Mouse (Mus musculus) frontal cortex, adult (tissue): ENCODE data around the gene Gabbr2.

Experiments used
- ATAC-seq: cut with Nextera tagmentation; 2 replicates; pipeline ENCODE4 v1.9.2; 2017; ENCODE audit warnings: mild to moderate bottlenecking, moderate library complexity, mixed read lengths; ENCODE audit not compliant: low TSS enrichment

The Gabbr2 gene

DNA sequence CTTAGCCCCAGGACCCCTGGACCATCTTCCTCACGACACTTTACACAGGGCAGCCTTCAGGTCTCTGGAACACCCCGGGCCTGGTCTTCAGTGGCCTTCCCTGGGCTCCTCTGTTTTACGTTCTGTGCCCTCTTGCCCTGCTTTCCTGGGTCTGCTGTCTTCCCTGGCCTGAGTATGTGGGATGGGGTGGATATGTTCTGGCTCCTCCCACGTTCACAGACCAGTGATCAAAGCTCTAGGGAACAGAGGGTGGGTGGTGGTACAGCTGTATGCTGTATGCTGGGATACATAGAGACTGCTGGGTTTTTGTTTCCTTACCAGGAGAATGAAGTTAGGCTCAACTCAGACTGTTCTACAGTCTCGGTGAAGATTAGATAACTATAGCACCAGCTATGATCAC, 274.5 kb downstream of the Gabbr2 start:
- peak; percentile 42 for ATAC-seq

DNA sequence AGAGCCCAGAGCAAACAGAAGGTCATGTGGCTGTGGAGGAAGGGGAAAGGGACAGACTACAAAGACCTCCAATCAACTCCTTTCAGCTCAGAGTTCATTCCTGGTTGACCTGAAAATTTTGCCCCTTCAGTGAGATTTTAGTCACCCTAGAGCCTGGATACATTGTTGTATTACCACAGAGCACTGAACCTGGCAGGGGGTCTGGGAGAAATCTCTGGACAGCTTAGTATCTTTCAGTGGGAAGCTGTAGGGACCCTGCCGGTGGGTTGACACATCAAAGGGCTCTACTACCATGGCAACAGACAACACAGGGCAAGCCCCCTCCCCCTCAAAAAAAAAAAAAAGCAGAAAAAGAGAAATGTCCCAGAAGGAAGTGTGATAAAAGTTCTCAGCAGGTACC, 275.3 kb downstream of the Gabbr2 start:
- no peak for ATAC-seq

DNA sequence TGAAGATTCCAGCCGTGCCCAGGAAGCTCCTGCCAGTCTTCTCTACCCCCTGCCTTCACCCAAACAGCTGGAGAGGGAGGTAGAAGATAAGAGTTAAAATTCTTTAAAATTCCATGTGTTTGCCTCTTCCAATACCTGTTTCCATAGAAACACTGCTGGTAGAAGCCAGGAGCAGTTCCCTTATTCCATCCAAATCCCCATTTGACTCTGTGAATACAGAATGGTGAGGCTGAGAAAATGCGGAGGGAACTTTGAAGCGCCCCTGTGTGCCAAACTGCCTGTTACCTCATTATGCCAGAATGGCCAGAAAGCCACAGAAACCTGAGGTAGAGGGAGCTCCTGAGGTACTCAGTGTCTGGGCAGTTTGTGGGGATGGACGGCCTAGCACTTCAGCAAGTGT, 281.1 kb downstream of the Gabbr2 start:
- peak; percentile 54 for ATAC-seq

- ATAC-seq = no peak
Measured at GRCm38 (mm10) chr4:46710018-46710417, 281.7 kb downstream of the Gabbr2 start.

GRCm38 (mm10) chr4:46709492-46709891, 282.2 kb downstream of the Gabbr2 start:
- ATAC-seq = no peak

DNA sequence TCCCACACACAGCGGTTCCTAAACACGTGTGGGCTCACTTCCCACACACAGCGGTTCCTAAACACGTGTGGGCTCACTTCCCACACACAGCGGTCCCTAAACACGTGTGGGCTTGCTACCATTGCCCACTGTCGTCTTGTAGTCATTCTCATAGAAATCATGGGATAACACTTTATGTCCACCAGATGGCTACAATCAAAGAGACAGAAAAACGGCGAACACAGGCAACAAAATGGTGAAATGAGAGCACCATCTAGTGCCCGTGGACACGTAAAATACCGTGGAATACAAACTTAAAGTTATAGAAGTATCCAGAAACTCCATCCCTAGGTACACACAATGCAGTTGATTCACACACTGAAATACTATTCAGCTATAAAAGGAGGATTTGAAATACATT, 285.9 kb downstream of the Gabbr2 start:
- ATAC-seq = peak; percentile 39; the same call in 1 of the 2 replicates

- ATAC-seq = no peak
Measured at GRCm38 (mm10) chr4:46703146-46703545, 288.5 kb downstream of the Gabbr2 start.

GRCm38 (mm10) chr4:46700223-46700651, 291.4 kb downstream of the Gabbr2 start:
- no peak for ATAC-seq

- no peak for ATAC-seq
Measured at GRCm38 (mm10) chr4:46696467-46696866, 295.2 kb downstream of the Gabbr2 start.

DNA sequence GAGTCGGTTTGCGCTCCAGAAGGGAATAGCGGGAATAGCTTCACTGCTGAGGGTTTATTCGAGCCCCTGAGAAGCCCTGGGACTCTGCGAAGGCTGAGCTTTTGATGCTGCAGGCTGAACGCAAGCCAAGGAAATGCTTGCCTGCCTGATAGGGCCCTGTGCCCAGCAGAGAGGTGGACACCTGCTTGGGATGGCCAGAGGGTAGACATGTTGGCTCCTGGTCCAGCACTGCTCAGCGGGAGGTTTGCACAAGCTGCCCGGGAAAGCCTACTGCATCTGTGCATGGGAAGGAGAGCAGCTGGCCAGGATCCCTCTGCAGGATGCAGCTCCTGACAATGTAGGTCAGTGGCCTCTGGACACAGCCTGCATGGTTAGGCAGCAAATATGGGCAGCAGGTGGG, 301.1 kb downstream of the Gabbr2 start:
- peak; percentile 33 for ATAC-seq

DNA sequence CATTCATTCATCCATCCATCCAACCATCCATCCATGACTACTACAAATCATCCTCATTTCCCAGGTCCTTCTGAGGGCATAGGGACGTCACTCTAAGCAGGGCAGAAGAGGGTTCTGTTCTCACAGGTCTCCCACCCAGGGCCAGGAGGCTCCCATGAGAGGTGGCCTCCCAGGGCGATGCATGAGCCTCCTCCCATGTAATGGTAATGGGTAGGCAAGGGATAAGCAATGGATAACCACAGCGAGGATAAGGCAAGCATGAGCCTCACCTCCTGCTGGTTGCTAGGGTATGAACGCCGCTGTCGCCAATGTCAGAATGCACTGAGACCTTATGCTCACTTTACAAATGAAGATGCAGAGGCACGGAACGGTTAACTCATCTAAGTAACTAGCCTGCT, 301.7 kb downstream of the Gabbr2 start:
- ATAC-seq = peak; percentile 7; the same call in 1 of the 2 replicates

DNA sequence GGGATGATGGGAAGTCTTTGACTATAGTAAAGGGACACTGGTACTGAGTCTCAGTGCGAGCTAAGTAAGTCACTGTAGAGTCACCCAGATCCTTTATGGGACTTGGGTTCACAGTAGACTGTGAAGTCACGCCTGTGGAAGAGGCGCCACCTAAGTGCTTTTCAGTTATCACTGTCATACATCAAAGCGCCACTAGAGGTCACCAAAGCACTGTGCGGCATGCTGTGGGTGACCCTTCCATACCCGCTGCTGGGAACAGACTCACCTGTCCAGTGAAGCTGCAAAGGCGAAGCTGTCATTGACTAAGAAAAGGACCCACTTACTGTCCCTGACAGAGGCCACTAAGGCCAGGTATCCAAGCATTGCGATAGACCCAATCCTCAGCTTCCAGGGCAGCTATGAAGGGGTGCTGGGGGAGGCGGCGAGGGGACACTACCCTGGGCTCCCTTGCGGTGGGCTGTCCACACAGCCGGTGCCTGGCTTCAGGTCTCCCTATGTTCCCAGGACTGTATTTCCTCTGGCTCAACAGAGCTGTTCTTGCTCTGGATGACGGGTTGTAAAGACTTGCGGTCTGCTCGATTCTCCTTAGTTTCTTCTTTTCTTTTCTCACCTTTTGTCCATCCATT, 302.2 kb downstream of the Gabbr2 start:
- ATAC-seq = peak; percentile 68

GRCm38 (mm10) chr4:46688213-46688832, 303.4 kb downstream of the Gabbr2 start:
- ATAC-seq = no peak

DNA sequence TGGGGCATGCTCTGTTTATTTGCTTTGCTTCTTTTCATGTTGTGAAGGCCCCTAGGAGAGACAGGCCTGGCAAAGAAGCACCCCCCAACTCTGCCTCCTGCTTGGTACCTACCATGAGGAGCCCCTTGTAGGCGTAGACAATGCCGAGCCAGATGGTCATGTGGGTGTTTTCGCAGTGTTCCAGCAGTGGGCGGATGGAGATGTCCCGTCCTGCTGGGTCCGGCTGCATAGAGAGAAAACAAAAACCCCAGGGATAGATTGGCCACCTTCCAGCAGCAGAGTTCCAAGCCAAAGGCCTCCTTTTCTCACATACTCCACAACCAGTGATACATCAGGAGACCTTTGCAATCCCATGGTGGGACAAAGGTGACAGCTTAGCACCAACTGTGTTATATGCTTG, 307.5 kb downstream of the Gabbr2 start:
- peak; percentile 81 for ATAC-seq

DNA sequence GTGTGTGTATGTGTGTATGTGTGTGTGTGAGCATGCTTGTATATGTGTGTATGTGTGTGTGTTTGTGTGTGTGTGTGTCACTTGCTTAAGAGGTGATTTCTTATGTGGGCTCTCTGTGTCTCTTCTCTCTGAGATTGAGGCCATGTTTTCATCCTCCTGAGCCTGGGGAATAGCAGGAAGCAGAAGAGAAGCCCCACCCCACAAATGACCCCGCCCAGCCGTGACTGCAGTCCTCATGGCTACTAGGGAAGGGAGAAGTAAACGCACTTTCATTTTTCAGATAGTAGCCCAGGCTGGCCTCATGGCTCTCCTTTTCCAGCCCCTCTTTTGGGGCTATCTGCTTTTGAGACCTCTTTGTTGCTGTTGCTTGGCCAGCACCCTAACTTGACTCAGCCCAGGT, 315.0 kb downstream of the Gabbr2 start:
- no peak for ATAC-seq

DNA sequence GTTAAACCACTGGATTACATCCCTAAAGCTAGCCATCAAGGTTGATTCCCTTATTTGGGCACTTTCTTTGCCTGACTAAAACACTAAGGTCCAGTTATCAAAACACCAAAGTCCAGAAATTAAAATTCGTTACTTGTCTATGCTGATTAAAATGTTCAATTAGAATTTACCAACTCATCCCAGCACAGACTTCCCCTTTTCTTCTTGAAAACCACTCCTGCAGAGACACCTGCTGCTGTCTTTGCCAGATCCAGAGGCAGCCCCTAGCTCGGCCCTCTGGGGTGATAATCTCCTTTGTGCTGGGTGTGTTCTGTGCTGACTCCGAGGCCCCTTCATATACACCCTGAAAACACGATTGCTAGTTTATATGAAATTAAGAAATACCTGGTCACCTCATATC, 315.7 kb downstream of the Gabbr2 start:
- ATAC-seq = no peak

GRCm38 (mm10) chr4:46675272-46675785, 316.3 kb downstream of the Gabbr2 start:
- no peak for ATAC-seq

DNA sequence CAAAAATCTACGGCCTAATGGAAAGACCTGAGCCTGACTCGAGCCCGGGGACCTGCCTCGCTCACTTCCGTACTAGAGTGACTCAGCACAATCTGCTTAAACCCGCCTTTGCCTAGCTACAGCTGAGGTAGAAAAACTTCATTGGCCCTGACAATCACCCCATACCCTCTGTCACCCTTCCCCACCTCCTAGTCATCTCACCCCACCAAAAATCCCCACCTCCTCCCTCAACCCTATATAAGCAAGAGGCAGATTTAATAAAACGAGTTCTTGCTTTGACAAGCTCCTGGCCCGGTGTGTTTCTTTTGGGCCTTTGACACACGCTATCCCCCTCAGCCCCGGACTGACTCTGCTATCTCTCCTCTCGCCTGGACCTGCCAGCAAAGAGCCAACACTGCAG, 323.1 kb downstream of the Gabbr2 start:
- ATAC-seq = peak; percentile 20; the same call in 1 of the 2 replicates

DNA sequence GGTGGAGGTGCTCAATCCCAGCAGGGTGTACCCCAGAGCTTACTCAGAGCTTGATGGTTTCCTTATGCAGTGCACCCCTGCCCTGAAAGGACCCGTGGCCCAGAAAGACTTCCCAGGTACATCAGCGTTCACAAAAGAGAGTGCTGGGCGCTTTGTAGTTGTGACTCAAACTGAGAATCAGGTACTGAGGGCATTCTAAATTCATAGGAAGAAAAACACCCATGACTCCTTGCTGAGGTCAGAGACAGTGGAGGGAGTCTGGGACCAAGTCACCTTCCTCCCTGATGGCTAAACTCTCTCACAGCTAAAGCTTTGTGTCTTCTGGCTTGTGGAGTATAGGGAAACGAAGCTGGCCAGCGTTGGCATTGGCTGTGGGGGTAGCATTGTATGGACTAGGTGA, 325.3 kb downstream of the Gabbr2 start:
- ATAC-seq = no peak

- ATAC-seq = no peak
Measured at GRCm38 (mm10) chr4:46665371-46665774, 326.3 kb downstream of the Gabbr2 start.

GRCm38 (mm10) chr4:46664123-46665009, 327.3 kb downstream of the Gabbr2 start:
- peak; percentile 47; the same call in 1 of the 2 replicates for ATAC-seq

DNA sequence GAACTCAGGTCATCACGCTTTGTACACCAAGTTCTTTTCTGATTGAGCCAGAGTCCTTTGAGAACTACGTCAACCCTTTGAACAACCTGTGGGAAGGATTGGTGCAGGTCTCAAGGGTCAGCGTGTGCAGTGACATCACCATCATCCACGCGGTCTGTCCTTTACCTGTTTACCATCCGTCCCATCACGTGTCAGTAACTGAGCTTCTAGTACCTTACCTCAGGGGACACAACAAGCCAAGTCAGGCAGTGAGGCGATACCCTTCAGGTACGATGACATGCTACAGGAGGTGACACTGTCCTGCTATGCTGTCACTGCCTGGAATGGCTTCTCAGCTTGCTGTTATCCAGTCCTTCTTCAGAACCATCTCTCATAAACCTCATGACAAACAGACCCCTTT, 330.2 kb downstream of the Gabbr2 start:
- no peak for ATAC-seq
